Mouse (Mus musculus) liver, postnatal 0 days (tissue): ENCODE data around the gene Eif4g3.

Experiments
- CTCF ChIP-seq: sonication (generic); IDR thresholded peaks from 2 replicates; pipeline ENCODE4 v1.5.1; 2016; ENCODE audit warnings: antibody characterized with exemption, low read depth
- EP300 ChIP-seq: IDR thresholded peaks from 2 replicates; pipeline ENCODE4 v1.6.1; 2016; ENCODE audit warnings: antibody characterized with exemption, low read depth, mild to moderate bottlenecking

DNA sequence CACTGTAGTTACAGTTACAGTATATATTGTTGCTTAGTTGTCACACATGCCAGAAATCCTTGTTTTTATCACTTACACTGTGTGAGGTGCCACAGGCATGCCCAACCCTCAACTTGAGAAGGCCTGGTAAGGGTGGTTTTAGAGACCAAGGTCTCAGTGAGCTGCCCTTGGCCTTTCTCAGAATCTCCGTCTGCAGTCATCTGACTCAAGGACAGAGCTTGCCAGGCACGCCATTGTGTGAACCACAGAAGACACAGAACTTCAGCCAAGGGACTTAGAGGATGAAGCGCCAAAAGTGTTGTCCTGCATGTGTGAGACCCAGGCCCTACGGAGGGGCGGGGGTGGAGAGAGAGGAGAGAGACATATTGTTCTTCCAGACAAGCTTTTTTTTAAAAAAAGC is 217.3 kb downstream of the Eif4g3 start:
- TF ChIP-seq CTCF (no peak), EP300 (no peak)
